Mouse (Mus musculus): ENCODE results near the gene Tmem179.

DNA sequence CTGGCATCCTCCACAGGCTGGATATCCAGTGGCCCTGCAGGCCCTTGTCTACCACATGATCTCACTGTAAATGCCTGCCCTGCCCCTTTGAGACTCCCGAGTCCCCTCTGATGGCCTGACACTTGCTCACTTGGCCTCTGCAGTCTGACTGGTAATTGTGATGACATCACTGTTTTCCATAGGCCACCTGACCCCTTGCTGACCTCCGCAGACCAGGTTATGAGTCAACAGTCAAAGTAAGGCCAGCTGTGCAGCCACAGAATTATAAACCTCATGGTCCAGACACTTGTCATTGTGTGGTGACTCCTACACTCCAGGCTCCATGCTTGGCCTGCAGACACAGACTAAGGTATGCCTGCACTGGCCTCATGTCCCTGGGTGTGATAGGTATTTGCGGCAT lies 8.6 kb downstream of the Tmem179 start:
- TF ChIP-seq CTCF (conservative IDR thresholded peaks at IDR 0.05; ENCODE audit: low read length) = no peak
- TF ChIP-seq NANOG (IDR thresholded peaks at IDR 0.05; ENCODE audit: borderline replicate concordance, low read length) = no peak

Data from E14TG2a.4 (cell line).